8 mouse cellular contexts compared by ENCODE assay signal in the genomic region with DNA sequence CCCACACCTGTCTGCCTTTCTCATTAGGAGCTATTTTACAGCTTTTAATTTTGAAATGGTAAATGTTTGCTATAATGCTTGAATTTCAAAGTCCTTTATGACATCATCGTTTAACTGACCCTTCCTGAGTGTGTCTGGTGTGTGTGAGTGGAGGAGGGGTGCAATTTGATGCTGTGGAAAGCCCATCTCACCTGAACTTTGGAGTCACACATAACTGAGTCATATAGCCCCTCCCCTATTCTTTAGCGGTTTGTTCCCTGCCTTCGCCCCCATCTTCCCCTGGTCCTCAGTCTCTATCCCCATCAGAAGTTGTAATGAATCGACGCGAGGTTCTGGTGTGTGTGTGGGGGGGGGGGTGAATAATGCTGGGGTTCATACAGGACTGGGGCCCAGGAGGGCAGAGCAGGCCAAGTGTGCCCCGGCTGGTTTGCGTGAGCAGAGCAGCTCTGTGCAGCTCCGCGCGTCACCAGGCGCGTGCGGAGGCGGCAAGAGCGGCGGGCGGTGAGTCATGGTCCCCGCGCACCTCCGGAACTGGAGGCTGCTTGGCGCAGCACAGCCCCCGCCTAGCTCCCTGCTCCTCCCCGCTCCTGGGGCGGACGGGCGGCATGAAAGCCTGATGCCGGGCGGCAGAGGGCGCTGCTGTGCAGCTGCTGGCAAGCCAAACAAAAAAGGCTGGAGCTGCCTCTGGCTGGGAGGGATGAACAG.
DNase-seq lines count a peak whose midpoint lies in the region; ATAC-seq and TF ChIP-seq lines count a peak whose summit lies in the region.

No protein-coding gene starts in this region.

- no peaks in the 10 kb centered on the region for H3K79me2 ChIP-seq in liver, adult 2 months (ENCODE audit: control insufficient read depth, insufficient read depth, low read length)
- no peaks in the 10 kb centered on the region for H3K79me2 ChIP-seq in myocyte (ENCODE audit: control insufficient read depth, insufficient read depth)

- TF ChIP-seq CTCF in bone marrow macrophage, adult 2 months (IDR thresholded peaks at IDR 0.05; ENCODE audit: low read depth, low read length), result no peak
- peak; percentile 51; the same call in 1 of the 2 replicates for TF ChIP-seq CTCF in embryonic fibroblast, embryonic 13.5 days (IDR thresholded peaks at IDR 0.05; ENCODE audit: borderline replicate concordance, insufficient read depth, low read length)
- peak; percentile 88 for TF ChIP-seq CTCF in kidney, postnatal 0 days (IDR thresholded peaks at IDR 0.05; ENCODE audit: low read depth)
- peak; percentile 81 for TF ChIP-seq CTCF in liver, adult 2 months (IDR thresholded peaks at IDR 0.05; ENCODE audit: low read depth, low read length)

- 15% methylated on average over 30 of the region's 30 CpGs for WGBS in heart, embryonic 13.5 days
- WGBS in kidney, postnatal 0 days, result 21% methylated on average over 30 of the region's 30 CpGs
- 1% methylated on average over 23 of the region's 30 CpGs for WGBS in liver, adult 2 months

- DNase-seq in B cell, adult 2 months, result peak; percentile 76 to 80
- DNase-seq in kidney, postnatal 0 days (ENCODE audit: low spot score), result peak; percentile 88
- peak; percentile 64 for DNase-seq in liver, adult 2 months (ENCODE audit: extremely low read depth, low read depth, low spot score)
- peak; percentile 70 to 83 for DNase-seq in spleen, postnatal 4 days (ENCODE audit: low spot score in 2 of 2)

- no peak overlapping the region for H3ac ChIP-seq in myocyte (ENCODE audit: control insufficient read depth, insufficient read length)

- H3K4me1 ChIP-seq in bone marrow macrophage, adult 2 months (ENCODE audit: control insufficient read depth, insufficient read depth, low read length), result no peaks in the 10 kb centered on the region
- peaks cover 12% of the 10 kb centered on the region for H3K4me1 ChIP-seq in embryonic fibroblast, embryonic 13.5 days (ENCODE audit: control insufficient read depth, insufficient read depth, low read length)
- peaks cover 30% of the 10 kb centered on the region for H3K4me1 ChIP-seq in heart, embryonic 13.5 days
- H3K4me1 ChIP-seq in kidney, postnatal 0 days (replicated peaks; ENCODE audit: insufficient read depth, low read length), result no peaks in the 10 kb centered on the region
- peaks cover 5% of the 10 kb centered on the region for H3K4me1 ChIP-seq in liver, adult 2 months (ENCODE audit: control insufficient read depth, insufficient read depth, low read length)

- H3K9me3 ChIP-seq in heart, embryonic 13.5 days, result no peaks in the 10 kb centered on the region
- H3K9me3 ChIP-seq in kidney, postnatal 0 days (replicated peaks; ENCODE audit: low read length), result no peaks in the 10 kb centered on the region

- H3K4me3 ChIP-seq in bone marrow macrophage, adult 2 months (ENCODE audit: insufficient read depth, low read length), result peak overlapping the region; percentile 26
- no peak overlapping the region for H3K4me3 ChIP-seq in embryonic fibroblast, embryonic 13.5 days (ENCODE audit: insufficient read depth, low read length)
- H3K4me3 ChIP-seq in heart, embryonic 13.5 days, result peak overlapping the region; percentile 44
- no peak overlapping the region for H3K4me3 ChIP-seq in kidney, postnatal 0 days (replicated peaks; ENCODE audit: low read depth, low read length)
- peak overlapping the region; percentile 50 for H3K4me3 ChIP-seq in liver, adult 2 months (ENCODE audit: insufficient read depth, low read depth, low read length)
- no peak overlapping the region for H3K4me3 ChIP-seq in myocyte

- peak overlapping the region; percentile 68 for H3K4me2 ChIP-seq in heart, embryonic 13.5 days
- H3K4me2 ChIP-seq in kidney, postnatal 0 days (ENCODE audit: low read length), result peak overlapping the region; percentile 51
- H3K4me2 ChIP-seq in myocyte (ENCODE audit: low read depth), result peak overlapping the region; percentile 69

- peak; percentile 80 for ATAC-seq in heart, embryonic 13.5 days (ENCODE audit: extremely low read depth, insufficient number of reproducible peaks, low FRiP score, low TSS enrichment)
- peak; percentile 98 for ATAC-seq in kidney, postnatal 0 days (replicated peaks; ENCODE audit: low FRiP score, low read depth)

- TF ChIP-seq POLR2A in bone marrow macrophage, adult 2 months (IDR thresholded peaks at IDR 0.05; ENCODE audit: borderline replicate concordance, low read depth, low read length), result no peak
- TF ChIP-seq POLR2A in embryonic fibroblast, embryonic 13.5 days (IDR thresholded peaks at IDR 0.05; ENCODE audit: low read depth, low read length), result no peak
- TF ChIP-seq POLR2A in liver, adult 2 months (IDR thresholded peaks at IDR 0.05; ENCODE audit: extremely low read depth, insufficient read depth, low read length), result no peak
- TF ChIP-seq POLR2A in myocyte (IDR thresholded peaks at IDR 0.05; ENCODE audit: insufficient read length, low read depth), result peak; percentile 25

- H3K9ac ChIP-seq in heart, embryonic 13.5 days, result peak overlapping the region; percentile 73
- H3K9ac ChIP-seq in kidney, postnatal 0 days (ENCODE audit: low read depth, low read length), result no peak overlapping the region
- peak overlapping the region; percentile 59 for H3K9ac ChIP-seq in liver, adult 2 months (ENCODE audit: low read depth, low read length)

- peaks cover 24% of the 10 kb centered on the region for H3K27me3 ChIP-seq in heart, embryonic 13.5 days (replicated peaks)
- no peaks in the 10 kb centered on the region; the same call in 1 of the 2 replicates for H3K27me3 ChIP-seq in kidney, postnatal 0 days (ENCODE audit: insufficient read depth, low read length)
- H3K27me3 ChIP-seq in liver, adult 2 months (ENCODE audit: control insufficient read depth, insufficient read depth, low read length), result no peaks in the 10 kb centered on the region
- H3K27me3 ChIP-seq in myocyte (ENCODE audit: control insufficient read depth, insufficient read depth, insufficient read length), result no peaks in the 10 kb centered on the region

- H3K27ac ChIP-seq in bone marrow macrophage, adult 2 months (ENCODE audit: insufficient read depth, low read depth, low read length), result no peak overlapping the region
- H3K27ac ChIP-seq in embryonic fibroblast, embryonic 13.5 days (ENCODE audit: insufficient read depth, low read length), result peak overlapping the region; percentile 46
- 0 out of 2 replicates have a peak overlapping the region, but pooled peaks have one; percentile 42 for H3K27ac ChIP-seq in heart, embryonic 13.5 days (replicated peaks)
- peak overlapping the region; percentile 19; the same call in 1 of the 2 replicates for H3K27ac ChIP-seq in kidney, postnatal 0 days
- H3K27ac ChIP-seq in liver, adult 2 months (replicated peaks; ENCODE audit: insufficient read depth, low read depth, low read length), result peak overlapping the region; percentile 51

- H3K36me3 ChIP-seq in heart, embryonic 13.5 days, result no peaks in the 10 kb centered on the region
- H3K36me3 ChIP-seq in kidney, postnatal 0 days (ENCODE audit: insufficient read depth, low read length), result no peaks in the 10 kb centered on the region
- H3K36me3 ChIP-seq in liver, adult 2 months (ENCODE audit: control insufficient read depth, insufficient read depth, low read length), result no peaks in the 10 kb centered on the region
- H3K36me3 ChIP-seq in myocyte (ENCODE audit: control insufficient read depth, insufficient read depth), result no peaks in the 10 kb centered on the region

TF ChIP-seq in myocyte, 11 proteins besides CTCF, POLR2A, EP300 and RAD21:
- TF ChIP-seq MAX (IDR thresholded peaks at IDR 0.05; ENCODE audit: low read depth) (no peak), MYOG (IDR thresholded peaks at IDR 0.05; ENCODE audit: control insufficient read depth in 1 of 3, insufficient read depth in 1 of 3, insufficient read length in 2 of 3, low read depth in 2 of 3) (peak in 1 of 3 experiments; percentile 46)

Comparison
In these comparisons a context has a peak if more than half of its experiments do, and no peak if none do; other contexts are left out.
1. H3K4me3 ChIP-seq: peak in bone marrow macrophage, adult 2 months (single experiment), heart, embryonic 13.5 days (single experiment) and liver, adult 2 months (single experiment); none in embryonic fibroblast, embryonic 13.5 days (single experiment), kidney, postnatal 0 days (single experiment) and myocyte (single experiment).
2. Peak in every context shown above with its lines, with median percentiles within 50 percentile points of each other: DNase-seq and H3K4me2 ChIP-seq.